Mouse (Mus musculus) heart, adult 2 months (tissue): ENCODE measurements at regions not wholly inside any gene's neighbourhood (a gene's known extent, or its start where the extent isn't known, plus 50 kb on each side); places are given as distances from the start of the nearest gene placed in this dataset.
A peak's percentile ranks its signal among the peaks of the same experiment; 100 is the strongest.

Experiments used
- DNase-seq, 2 experiments: peaks; one replicate each; pipeline ENCODE4 v3.0.0; 2021
- H3K27ac ChIP-seq: fragments of 200-600 bp; 2 replicates; pipeline ENCODE4 v1.8.1; 2022
- H3K27me3 ChIP-seq: fragments of 200-500 bp; 2 replicates; pipeline ENCODE4 v1.6.1; 2012; ENCODE audit warnings: mild to moderate bottlenecking, low read length, inconsistent platforms, mixed read lengths; ENCODE audit not compliant: control insufficient read depth, insufficient read depth
- H3K36me3 ChIP-seq: fragments of 200-500 bp; 2 replicates; pipeline ENCODE4 v1.6.1; 2012; ENCODE audit warnings: low read length, inconsistent platforms; ENCODE audit not compliant: control insufficient read depth, insufficient read depth
- H3K4me1 ChIP-seq: fragments of 200-500 bp; 2 replicates; pipeline ENCODE4 v1.6.1; 2011; ENCODE audit warnings: low read length; ENCODE audit not compliant: control insufficient read depth, insufficient read depth
- H3K4me3 ChIP-seq: fragments of 200-600 bp; 2 replicates; pipeline ENCODE4 v1.8.1; 2022
- H3K79me2 ChIP-seq: fragments of 200-500 bp; replicated peaks from 2 replicates; pipeline ENCODE4 v1.6.1; 2012; ENCODE audit warnings: mild to moderate bottlenecking, inconsistent platforms, low read length, moderate library complexity, mixed read lengths; ENCODE audit not compliant: control insufficient read depth, insufficient read depth
- H3K9ac ChIP-seq: fragments of 200-500 bp; 2 replicates; pipeline ENCODE4 v1.6.1; 2012; ENCODE audit warnings: low read depth, mild to moderate bottlenecking, control low read depth, inconsistent platforms, low read length, mixed read lengths
- CTCF ChIP-seq: fragments of 200-600 bp; IDR thresholded peaks from 2 replicates; pipeline ENCODE4 v1.8.1; 2022; ENCODE audit warnings: antibody characterized with exemption, mild to moderate bottlenecking, moderate library complexity
- EP300 ChIP-seq: fragments of 200-500 bp; IDR thresholded peaks from 2 replicates; pipeline ENCODE4 v1.6.1; 2011; ENCODE audit warnings: low read depth, low read length, control low read depth; ENCODE audit not compliant: insufficient read depth
- POLR2A ChIP-seq: fragments of 200-500 bp; IDR thresholded peaks from 2 replicates; pipeline ENCODE4 v1.6.1; 2011; ENCODE audit warnings: mild to moderate bottlenecking, low read depth, low read length, control low read depth; ENCODE audit not compliant: insufficient read depth
- WGBS: fragments of 180-500 bp; shearing (Covaris S2); methylation state at CpG from one replicate; pipeline ENCODE4 v1.1.7; 2018; 5-methylcytosine and 5-hydroxymethylcytosine counted together
- intact Hi-C: fragments of 180-260 bp; cut with DNase I; formaldehyde crosslinking; loops from one replicate; pipeline ENCODE4 v1.15.1; 2025

DNA sequence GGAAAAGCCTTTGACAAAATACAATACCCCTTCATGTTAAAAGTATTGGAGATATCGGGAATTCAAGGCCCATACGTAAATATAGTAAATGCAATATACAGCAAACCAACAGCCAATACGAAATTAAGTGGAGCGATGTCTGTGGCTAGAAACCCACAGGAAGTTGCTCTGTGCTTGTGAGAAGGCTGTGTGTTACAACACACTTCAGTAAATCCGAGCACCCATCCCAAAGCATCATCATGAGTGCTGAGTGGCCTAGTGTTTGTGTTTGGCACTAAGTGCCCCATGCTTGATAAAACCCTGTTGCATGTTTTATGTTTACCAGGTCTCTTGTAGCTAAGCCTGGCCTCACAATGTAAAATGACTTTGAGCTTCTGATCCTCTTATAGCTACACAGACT is 194.3 kb downstream of the Ankrd16 start:
- H3K4me1 ChIP-seq: no peaks in the 10 kb centered on the region
- intact Hi-C loops: loop anchor here (2.0 kb wide), 1 partner anchor 77 kb away; no protein-coding TSS in a partner anchor
- 81% methylated on average over 5 of the region's 5 CpGs for WGBS
- no peaks in the 10 kb centered on the region for H3K27me3 ChIP-seq
- TF ChIP-seq CTCF (no peak), POLR2A (no peak), EP300 (no peak)
- H3K79me2 ChIP-seq: no peaks in the 10 kb centered on the region
- no peak for DNase-seq
- H3K36me3 ChIP-seq: no peaks in the 10 kb centered on the region
- no peak overlapping the region for H3K4me3 ChIP-seq
- H3K9ac ChIP-seq: no peak overlapping the region
- no peak overlapping the region for H3K27ac ChIP-seq

DNA sequence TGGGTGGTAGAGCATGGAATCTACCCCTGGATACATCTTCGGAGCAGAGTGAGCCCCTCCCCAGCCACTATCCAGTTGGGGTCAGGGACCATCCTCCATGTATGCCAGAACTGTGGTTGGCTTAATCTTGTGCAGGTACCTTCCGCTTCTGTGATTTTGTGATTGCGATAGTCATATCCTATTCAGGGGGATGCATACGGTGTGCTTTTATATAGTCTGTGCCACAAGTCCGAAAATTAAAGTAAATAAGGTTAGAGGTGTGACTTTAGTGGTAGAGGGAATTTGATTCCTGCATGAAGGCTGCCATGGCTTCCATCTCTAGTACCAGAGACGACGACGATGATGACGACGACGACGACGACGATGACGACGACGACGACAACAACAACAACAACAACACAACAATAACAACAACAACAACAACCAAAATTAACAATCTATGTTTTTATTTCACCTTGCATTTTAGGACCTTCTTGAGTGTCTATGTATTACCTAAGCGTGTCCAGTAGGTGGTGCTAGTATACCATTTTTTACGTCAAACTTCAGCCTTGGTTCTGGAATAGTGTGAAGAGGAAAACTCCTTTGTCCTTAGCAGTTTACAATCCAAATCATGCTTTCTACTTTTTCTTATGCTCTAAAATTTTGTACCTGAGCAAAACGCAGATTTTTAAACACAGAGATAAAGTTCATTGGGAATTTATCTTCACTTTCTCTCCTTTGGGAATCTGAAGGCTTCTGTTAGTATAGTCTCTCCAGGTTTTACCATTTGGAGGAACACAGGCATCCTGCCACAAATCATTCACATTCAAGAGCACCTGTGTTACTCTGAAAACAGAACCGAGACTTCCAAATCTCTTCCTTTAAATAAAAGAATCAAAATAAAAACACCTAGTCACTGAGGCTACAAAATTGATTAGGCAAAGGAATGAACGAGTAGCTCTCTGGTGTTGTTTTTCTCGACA is 224.5 kb downstream of the Ankrd16 start:
- no peak overlapping the region for H3K4me3 ChIP-seq
- H3K9ac ChIP-seq: no peak overlapping the region
- no peak overlapping the region for H3K27ac ChIP-seq
- TF ChIP-seq EP300 (no peak), CTCF (peak; percentile 79), POLR2A (no peak)
- H3K4me1 ChIP-seq: peaks cover 1% of the 10 kb centered on the region
- H3K36me3 ChIP-seq: no peaks in the 10 kb centered on the region
- DNase-seq: no peak
- H3K79me2 ChIP-seq: no peaks in the 10 kb centered on the region
- H3K27me3 ChIP-seq: no peaks in the 10 kb centered on the region
- 25% methylated on average over 24 of the region's 24 CpGs for WGBS
- intact Hi-C loops: loop anchor here (1.0 kb wide), 2 partner anchors 299 to 387 kb away; partner anchors contain the start of gene Itga8

DNA sequence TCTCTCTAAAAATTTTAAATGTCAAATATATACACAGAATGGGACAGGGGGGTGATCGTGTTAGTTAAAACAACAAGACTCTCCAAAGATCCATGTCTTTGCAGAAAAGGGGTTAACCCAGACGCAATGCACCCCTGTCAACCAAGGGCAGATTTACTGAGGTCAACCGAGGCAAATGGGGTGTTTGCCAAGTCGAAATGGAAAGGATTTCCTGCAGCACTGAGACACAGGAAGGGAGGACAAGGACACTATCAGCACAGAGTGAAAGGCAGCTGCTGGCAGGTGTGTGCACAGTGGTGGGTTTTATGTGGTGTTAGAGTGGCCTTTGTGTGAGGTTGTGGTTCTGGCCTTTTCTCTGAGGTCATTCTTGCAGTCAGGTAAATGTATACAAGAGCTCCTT is 226.7 kb downstream of the Ankrd16 start:
- Histone ChIP-seq H3K36me3 (no peaks in the 10 kb centered on the region), H3K4me1 (peaks cover 1% of the 10 kb centered on the region), H3K9ac (no peak overlapping the region), H3K4me3 (no peak overlapping the region), H3K79me2 (no peaks in the 10 kb centered on the region), H3K27ac (no peak overlapping the region), H3K27me3 (no peaks in the 10 kb centered on the region)
- 27% methylated on average over 4 of the region's 4 CpGs for WGBS
- DNase-seq: no peak
- TF ChIP-seq CTCF: no peak
- no peak for TF ChIP-seq POLR2A
- no peak for TF ChIP-seq EP300
- intact Hi-C loops: no loop called here

DNA sequence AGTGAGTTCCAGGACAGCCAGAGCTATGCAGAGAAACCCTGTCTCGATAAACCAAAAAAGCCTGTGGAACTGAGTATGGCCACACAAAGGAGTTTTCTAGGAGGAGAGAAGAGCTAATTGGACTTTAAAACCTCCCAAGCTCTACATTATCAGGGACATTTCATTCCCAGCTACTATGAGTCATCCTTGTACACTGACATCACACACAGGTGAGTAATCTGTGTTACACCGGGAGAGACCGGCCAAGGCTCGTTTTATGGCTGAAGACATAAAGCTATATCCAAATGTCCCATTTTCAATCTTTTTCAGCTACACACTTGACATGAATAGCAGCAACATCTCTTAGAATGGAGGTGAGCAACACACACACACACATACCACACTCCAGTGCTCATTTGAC is 229.5 kb downstream of the Ankrd16 start:
- Histone ChIP-seq H3K27me3 (no peaks in the 10 kb centered on the region), H3K4me1 (no peaks in the 10 kb centered on the region), H3K36me3 (no peaks in the 10 kb centered on the region), H3K27ac (no peak overlapping the region), H3K4me3 (no peak overlapping the region), H3K79me2 (no peaks in the 10 kb centered on the region), H3K9ac (no peak overlapping the region)
- no peak for TF ChIP-seq CTCF
- TF ChIP-seq POLR2A: no peak
- TF ChIP-seq EP300: no peak
- 89% methylated on average over 4 of the region's 4 CpGs for WGBS
- DNase-seq: no peak
- intact Hi-C loops: no loop called here

DNA sequence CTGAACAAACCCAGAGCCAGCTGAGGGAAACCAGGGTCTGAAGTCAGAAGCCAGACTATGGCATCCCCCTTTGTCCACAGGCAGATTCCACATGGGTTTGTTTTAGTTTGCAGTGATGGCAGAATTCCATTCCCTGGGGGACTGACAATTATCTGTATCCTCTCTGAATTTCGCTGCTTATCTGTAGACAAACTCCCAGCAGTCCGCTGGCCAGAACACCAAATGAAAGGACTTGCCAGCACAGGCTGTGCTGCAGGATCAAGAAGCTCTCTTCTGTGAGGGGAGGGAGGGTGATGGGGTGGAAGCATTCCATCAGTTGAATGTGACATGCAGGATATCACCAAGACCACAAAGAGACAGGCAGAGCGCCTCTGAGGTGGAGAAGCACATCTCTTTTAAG is 233.8 kb downstream of the Ankrd16 start:
- H3K4me3 ChIP-seq: no peak overlapping the region
- no peaks in the 10 kb centered on the region for H3K4me1 ChIP-seq
- 12% methylated on average over 3 of the region's 3 CpGs for WGBS
- no peaks in the 10 kb centered on the region for H3K36me3 ChIP-seq
- H3K9ac ChIP-seq: no peak overlapping the region
- DNase-seq: peak in 1 of 2 experiments; percentile 24
- H3K27ac ChIP-seq: no peak overlapping the region
- H3K27me3 ChIP-seq: no peaks in the 10 kb centered on the region
- intact Hi-C loops: no loop called here
- H3K79me2 ChIP-seq: no peaks in the 10 kb centered on the region
- TF ChIP-seq POLR2A (no peak), CTCF (no peak), EP300 (no peak)

DNA sequence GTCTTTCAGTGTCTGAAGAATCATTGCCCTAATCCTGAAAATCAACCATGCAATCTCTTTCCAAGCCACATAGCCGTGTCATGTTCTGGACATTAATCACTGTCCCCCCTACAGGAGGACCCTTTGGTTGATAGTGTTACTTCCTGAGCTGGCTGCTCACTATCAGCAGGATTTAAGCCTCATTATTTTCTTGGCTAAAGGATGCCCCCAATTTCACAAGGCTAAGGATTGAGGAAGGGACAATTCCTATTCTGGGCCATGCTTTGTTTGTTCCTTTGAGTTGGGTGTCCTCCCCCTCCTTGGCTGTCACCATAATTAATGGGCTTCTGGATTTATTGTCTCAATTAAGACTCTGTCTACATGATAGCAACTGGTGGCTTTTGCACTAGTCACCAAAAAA is 241.9 kb downstream of the Ankrd16 start:
- intact Hi-C loops: no loop called here
- peaks cover 2% of the 10 kb centered on the region; the same call in 1 of the 2 replicates for H3K36me3 ChIP-seq
- H3K27me3 ChIP-seq: no peaks in the 10 kb centered on the region
- no peak for DNase-seq
- no peak overlapping the region for H3K27ac ChIP-seq
- H3K79me2 ChIP-seq: no peaks in the 10 kb centered on the region
- H3K4me1 ChIP-seq: peaks cover 5% of the 10 kb centered on the region
- TF ChIP-seq POLR2A (no peak), CTCF (no peak), EP300 (no peak)
- no peak overlapping the region for H3K4me3 ChIP-seq
- WGBS: 69% methylated on average over 1 of the region's 1 CpGs
- H3K9ac ChIP-seq: no peak overlapping the region
